Mouse (Mus musculus): ENCODE results near the gene Gfpt2.
"Not testable (repeated sequence)": the region's sequence is repeated elsewhere in the genome, so short reads cannot be mapped to it uniquely, and the experiment has no call there.

Gene Gfpt2

GRCm38 (mm10) chr11:49794342-49795144 is 565 bp downstream of the Gfpt2 start:
- DNase-seq: no peak

- DNase-seq: no peak
Observed at GRCm38 (mm10) chr11:49798931-49799330, 5.0 kb downstream of the Gfpt2 start.

GRCm38 (mm10) chr11:49801516-49801915 is 7.5 kb downstream of the Gfpt2 start:
- peak; percentile 7 for DNase-seq

GRCm38 (mm10) chr11:49803801-49804200 is 9.8 kb downstream of the Gfpt2 start:
- DNase-seq: no peak

- no peak for DNase-seq
Observed at GRCm38 (mm10) chr11:49806218-49806617, 12.2 kb downstream of the Gfpt2 start.

- DNase-seq: no peak
Observed at GRCm38 (mm10) chr11:49808946-49809345, 15.0 kb downstream of the Gfpt2 start.

GRCm38 (mm10) chr11:49810696-49811095 is 16.7 kb downstream of the Gfpt2 start:
- DNase-seq: not testable (repeated sequence)

- DNase-seq: no peak
Observed at GRCm38 (mm10) chr11:49811099-49811541, 17.1 kb downstream of the Gfpt2 start.

- DNase-seq: no peak
Observed at GRCm38 (mm10) chr11:49811879-49812278, 17.9 kb downstream of the Gfpt2 start.

- DNase-seq: no peak
Observed at GRCm38 (mm10) chr11:49818869-49819566, 25.0 kb downstream of the Gfpt2 start.

GRCm38 (mm10) chr11:49819676-49820075 is 25.7 kb downstream of the Gfpt2 start:
- DNase-seq: no peak

GRCm38 (mm10) chr11:49820928-49821327 is 26.9 kb downstream of the Gfpt2 start:
- DNase-seq: no peak

GRCm38 (mm10) chr11:49821546-49821945 is 27.6 kb downstream of the Gfpt2 start:
- no peak for DNase-seq

GRCm38 (mm10) chr11:49822337-49822736 is 28.4 kb downstream of the Gfpt2 start:
- DNase-seq: no peak

GRCm38 (mm10) chr11:49824896-49825295 is 30.9 kb downstream of the Gfpt2 start:
- peak; percentile 46 for DNase-seq

GRCm38 (mm10) chr11:49827243-49827642 is 33.3 kb downstream of the Gfpt2 start:
- no peak for DNase-seq

- no peak for DNase-seq
Observed at GRCm38 (mm10) chr11:49829176-49829745, 35.3 kb downstream of the Gfpt2 start.

GRCm38 (mm10) chr11:49831980-49832379 is 38.0 kb downstream of the Gfpt2 start:
- DNase-seq: no peak

GRCm38 (mm10) chr11:49832962-49833361 is 39.0 kb downstream of the Gfpt2 start:
- DNase-seq: no peak

- DNase-seq: no peak
Observed at GRCm38 (mm10) chr11:49834248-49834647, 40.3 kb downstream of the Gfpt2 start.

GRCm38 (mm10) chr11:49835257-49835956 is 41.4 kb downstream of the Gfpt2 start:
- DNase-seq: no peak

GRCm38 (mm10) chr11:49837717-49838407 is 43.9 kb downstream of the Gfpt2 start:
- DNase-seq: no peak

GRCm38 (mm10) chr11:49840666-49841065 is 46.7 kb downstream of the Gfpt2 start:
- DNase-seq: no peak
